Mouse (Mus musculus) frontal cortex, adult 2 months (tissue): ENCODE results near the gene Ythdf1. TPM values are rescaled to one million over a fixed set of nuclear protein-coding genes. Genes with fewer than 3 reads are reported as not detected.
A peak's percentile ranks its signal among the peaks of the same experiment; 100 is the strongest.

Experiments used
- DNase-seq, 2 experiments: peaks; one replicate each; pipeline ENCODE4 v3.0.0; 2022; ENCODE audit warnings: low spot score in 1 of 2; ENCODE audit errors: extremely low spot score in 1 of 2
- polyA plus RNA-seq: library from polyadenylated mRNA; depleted of rRNA; stranded (reverse); fragments of >200 nt; gene quantifications from 2 replicates; pipeline ENCODE4 v1.2.3, GENCODE M21; 2012; rRNA removed

The Ythdf1 gene
- polyA plus RNA-seq: 43.1 and 45.7 TPM in 2 replicates

DNA sequence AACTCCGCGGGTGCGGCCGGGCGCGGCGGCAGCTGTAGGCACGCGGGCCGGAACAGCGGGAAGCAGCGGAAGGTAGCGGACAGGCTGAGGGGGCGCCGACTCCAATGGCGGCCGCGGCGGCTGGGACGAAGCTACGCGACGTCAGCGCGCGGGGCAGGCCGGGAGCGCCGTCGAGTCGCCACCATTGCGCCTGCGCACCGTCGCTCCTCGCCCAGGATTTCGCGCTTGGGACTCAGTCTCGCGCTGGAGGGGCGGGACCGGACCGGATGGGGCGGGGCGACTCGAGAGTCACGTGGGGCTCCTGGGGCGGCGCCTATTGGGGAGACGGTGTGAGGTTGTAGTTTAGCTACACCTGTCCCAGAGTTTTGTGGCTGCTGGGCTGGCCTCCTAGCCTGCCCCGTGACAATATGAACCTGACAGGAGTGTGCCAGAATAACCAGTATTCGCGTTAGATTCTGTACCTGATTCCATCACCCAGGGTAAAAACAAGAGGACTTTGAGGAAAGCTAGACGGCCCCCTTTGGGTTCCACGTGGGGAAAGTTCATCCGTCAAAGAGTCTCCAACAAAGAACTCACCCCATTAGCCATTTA lies at the start of gene Ythdf1:
Ythdf1 (minus strand) TSS at position 140 of the 591 bp plus-strand sequence.
- DNase-seq: peak; percentile 88 to 98

DNA sequence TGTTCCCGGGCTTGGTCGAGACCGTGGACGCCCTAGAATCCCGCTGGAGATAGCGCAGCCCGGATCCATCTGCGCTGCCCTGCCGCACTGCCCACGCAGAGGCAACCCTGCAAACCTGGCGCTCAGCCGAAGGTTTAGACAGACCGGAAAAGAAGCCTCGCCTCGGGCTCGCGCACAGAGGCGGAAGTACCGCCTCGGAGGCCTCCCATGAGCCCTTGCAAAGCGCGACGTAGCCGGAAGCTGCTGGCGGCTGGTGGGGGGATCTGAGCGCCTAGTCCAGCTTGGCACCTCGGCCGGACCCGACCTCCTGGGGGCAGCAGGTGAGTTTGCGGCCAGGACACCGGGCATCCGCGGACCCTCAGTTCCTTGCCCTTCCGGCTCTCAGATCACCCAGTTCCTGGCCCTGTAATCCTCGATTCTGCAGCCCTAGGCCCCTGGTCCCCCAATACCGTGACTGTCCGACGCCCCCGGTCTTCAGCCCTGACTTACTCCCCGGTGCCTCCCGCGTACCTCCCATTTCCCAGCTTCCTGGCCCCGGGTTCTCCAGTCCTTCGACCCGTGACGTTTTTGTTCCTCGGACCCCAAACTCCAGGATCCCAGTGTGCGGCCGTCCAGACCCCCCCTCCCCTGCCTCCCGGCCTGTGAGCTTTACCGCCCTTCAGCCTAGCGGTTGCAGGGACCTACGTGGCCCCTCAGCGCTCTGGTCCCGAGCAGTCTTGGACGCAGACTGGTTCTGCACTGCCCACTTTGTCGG lies 46.4 kb upstream of the Ythdf1 start, which contains the start of gene Arfgap1:
Arfgap1 (plus strand) TSS at position 216 of the 754 bp plus-strand sequence.
- DNase-seq: peak; percentile 87 to 95

DNA sequence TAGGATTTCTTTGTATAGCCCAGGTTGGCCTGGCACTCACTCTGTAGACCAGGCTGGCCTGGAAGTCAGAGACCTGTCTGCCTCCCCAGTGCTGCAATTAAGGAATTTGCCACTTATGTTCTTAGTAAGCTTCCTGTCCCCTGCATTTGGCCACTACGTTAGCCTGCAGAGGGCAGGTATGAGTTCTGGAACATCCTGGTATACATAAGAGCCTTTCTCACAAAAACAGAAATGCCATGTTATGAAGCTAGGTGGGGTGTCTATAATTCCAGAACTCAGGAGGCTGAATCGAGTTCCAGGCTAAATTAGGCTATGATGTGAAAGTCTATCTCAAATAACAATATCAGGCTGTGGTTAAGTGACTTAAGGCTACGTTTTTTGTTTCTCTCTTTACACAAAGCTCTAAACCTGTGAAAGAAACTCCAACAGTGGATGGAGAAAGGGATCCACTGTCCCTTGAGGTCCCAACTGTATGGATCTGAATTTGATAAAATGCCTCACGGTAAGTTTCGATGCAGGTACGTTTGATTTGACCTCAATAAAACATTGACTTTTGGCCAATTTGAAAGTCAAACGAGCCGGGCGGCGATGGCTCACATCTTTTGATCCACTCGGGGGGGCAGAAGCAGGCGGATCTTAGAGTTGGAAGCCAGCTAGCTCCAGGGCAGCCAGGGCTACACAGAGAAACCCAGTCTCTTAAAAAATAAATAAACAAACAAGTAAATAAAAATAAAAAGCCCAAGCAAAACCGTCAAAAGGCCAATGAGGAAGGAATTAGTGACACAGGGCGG lies 45.5 kb upstream of the Ythdf1 start:
- DNase-seq: peak in 1 of 2 experiments; percentile 60

DNA sequence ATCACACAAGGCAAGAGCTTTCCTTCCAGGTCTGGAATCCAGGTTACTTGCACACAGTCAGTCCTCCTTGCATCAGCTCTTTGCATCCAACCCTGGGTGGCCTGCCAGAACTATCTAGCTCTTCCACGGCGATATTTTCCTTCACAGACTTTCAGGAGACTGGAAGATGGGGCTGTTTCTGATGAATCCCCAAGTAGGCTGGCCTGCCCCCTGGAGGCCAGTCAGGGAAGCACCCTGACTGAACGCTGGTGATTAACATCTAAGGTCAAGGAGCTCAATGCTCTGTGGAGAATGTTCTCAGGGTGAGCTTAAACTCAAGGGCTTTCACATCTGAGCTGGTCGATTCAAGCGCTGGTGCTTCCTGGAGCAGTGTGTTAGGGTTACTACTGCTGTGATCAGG lies 43.2 kb upstream of the Ythdf1 start:
- peak; percentile 28 to 89 for DNase-seq

DNA sequence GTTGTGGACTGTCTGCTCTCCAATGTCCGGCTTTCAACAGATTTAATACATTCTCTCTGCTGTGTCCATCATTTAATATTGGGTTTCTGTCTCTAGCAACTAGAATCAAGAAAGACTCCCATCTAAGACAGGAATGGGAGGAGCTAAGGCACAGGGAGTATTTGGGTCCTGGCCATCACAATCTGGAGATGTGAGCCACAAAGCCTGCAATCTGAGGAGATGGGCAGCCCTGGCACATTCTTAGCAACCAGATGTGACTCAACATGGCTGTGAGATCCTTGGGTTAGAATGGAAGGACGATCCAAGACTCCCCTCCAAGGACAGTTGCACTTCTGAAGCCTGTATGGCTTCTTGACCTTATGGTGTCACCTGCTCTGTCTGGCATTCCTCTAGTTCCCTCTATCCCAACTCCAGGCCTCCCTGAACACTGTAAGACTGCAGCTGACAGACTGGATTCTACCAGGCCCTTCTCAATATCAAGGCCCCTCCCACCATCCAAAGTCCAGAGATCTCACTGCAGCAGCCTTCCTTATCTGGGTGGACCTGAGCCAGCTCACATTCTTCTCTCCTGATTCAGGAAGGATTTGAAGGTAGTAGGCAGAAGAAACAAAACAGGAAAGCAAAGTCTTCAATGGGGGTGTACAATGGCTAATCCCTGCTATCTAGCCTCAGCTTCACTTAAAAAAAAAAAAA lies 42.0 kb upstream of the Ythdf1 start:
- no peak for DNase-seq

DNA sequence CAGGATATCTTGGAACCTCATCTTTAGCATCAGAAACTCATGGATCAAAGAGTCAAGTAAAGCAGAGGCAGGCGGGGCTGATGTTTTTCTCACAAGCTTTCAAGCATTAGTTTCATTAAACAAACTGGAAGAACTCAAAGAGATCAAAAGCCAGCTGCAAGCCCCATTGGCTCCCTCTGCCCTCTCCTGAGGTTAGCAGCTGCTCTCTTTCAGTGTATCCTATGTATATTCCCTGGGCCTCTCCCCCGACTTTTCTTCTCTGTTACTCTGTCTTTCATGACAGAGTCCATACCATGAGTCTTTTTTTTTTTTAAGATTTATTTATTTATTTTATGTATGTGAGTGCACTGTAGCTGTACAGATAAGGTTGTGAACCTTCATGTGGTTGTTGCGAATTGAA lies 39.4 kb upstream of the Ythdf1 start:
- DNase-seq: no peak

DNA sequence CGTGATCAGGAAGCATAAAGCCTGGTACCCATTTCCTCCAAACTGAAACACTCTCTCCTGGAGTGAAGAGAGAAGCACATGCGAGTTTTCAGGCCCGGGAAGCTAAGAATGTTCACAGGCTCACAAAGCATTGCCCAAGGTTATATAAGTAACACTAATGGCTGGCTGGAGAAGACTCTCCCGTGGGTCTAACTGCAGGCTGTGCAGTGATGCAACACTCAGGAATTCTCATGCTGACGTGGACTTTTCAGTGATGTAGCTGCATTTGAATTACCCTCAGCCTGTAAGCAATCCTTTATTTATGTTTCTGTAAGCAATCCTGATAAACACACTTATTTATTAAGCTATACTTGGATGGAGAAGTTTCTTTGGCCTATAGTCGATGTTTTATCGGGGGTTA lies 38.9 kb upstream of the Ythdf1 start:
- no peak for DNase-seq

DNA sequence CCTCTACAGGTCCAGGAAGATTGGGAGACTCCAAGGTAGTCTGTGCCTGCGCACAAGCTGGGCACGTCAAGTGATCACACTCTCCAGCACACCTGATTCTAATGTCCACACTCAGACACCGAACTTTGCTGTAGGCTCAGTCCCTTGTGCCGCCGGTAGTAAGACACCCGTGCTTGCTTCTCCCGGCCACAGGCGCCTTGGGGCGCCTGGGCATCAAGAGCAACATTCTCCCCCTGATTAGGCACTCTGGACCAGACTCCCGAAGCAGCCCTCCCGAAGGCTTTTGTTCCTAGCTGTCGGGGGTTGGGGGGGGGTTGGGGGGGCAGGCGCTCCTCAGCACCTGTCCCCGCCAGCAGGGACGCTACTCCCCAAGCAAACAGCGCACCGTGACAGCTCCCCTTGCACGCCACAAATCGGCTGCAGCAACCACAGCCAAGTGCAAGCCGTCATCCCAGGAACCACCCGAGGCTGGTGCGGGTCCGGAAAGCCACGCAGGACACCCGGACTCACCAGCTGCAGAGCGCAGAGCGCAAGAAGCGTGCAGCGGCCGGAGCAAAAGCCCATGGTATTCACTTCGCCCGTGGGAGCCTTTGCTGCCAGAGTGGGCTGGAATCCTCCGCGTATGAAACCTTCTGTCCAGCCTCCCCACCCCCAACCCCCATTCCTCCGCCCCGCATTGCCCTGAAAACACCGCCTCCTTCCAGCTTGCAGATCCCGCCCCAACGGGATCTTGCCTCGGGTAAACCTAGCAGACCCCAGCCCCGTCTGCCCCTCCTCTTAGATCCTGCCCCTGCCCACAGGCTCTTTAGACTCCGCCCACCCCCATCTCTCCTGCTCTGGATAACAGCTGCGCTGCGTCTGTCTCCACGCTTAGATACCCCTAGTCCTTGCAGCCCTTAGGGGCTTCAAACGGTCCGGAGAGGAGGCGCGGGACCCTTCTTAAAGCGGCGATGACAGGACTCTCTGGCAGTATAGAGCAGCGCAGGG lies 33.6 kb upstream of the Ythdf1 start, which contains the start of gene Nkain4:
Nkain4 (minus strand) TSS at position 639 of the 987 bp plus-strand sequence.
- peak in 1 of 2 experiments; percentile 53 for DNase-seq

DNA sequence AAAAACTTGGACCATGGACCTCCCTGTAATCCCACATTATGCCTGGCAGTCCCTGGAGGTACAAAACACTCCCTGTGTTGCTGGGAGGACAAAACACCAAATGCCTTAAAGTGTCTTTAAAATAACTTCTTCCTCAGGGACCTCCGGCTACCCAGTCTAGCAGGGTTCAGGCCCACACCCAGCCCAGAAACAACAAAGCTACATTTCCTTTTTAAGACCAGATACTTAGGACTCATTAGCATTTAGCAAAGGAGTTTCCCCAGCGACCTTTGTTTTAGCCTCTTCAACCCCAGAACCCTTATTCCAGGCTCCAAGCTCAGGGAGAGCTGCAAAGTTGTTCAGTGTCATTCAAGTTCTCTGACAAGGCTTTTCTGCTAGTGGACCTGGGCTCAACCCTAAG lies 32.9 kb upstream of the Ythdf1 start:
- no peak for DNase-seq

DNA sequence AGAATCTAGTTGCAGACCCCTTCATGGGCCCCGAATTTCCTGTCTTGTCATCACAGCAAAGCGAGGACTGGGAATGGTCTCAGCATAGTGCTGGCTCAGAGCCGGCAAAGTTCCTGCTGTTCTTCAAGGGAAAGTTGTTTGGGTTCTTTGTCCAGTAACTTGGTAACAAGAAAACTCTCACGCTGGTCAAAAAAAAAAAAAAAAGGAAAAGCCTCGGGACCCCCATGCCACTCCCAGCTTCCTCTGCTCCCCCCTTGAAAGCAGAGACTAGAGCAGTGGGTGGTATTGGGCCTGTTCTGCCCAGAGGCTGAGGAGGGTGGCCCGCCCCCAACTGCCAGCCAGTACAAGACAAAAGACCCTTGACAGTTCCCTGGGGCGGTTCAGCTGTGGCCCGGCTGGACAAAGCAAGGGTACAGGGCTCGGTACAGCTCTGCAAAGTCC lies 32.0 kb upstream of the Ythdf1 start:
- DNase-seq: no peak

DNA sequence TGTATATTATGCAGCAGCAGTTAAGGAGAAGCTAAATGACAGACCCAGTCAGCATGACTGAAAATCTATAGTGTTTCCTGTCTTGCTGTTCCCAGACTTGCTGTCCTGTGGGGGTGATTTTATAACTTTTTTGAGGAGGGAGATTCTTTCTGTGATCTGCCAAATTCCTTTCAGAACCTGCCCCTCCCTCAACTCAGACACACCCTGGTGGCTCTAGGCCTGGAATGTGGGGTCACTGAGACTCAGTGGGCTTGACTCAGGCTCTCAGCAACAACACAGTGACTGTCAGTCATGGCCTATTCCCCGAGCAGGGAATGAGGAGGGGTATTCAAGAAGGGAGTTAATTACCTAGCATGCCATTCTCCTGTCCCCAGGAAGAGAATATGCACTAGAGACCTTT lies 29.2 kb upstream of the Ythdf1 start:
- DNase-seq: no peak

DNA sequence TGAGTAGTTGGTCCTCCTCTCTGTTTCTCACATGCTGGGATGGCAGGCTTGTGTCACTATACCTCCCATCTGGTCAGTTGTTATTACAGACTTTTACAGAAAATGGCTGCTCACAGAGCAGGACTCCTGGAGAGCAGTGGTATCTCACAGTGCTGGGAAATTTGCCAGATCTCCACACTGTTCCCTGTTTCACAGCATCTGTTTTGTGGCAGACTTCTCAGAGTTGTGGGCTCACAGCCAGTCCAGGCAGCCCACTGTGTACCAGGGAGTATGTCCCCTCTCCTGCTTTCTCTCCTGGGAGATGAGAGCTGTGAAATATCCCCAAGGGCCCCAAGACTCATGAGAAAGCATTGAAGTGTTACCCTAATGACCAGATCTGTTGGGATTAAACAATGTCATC lies 21.1 kb upstream of the Ythdf1 start:
- DNase-seq: peak in 1 of 2 experiments; percentile 24

DNA sequence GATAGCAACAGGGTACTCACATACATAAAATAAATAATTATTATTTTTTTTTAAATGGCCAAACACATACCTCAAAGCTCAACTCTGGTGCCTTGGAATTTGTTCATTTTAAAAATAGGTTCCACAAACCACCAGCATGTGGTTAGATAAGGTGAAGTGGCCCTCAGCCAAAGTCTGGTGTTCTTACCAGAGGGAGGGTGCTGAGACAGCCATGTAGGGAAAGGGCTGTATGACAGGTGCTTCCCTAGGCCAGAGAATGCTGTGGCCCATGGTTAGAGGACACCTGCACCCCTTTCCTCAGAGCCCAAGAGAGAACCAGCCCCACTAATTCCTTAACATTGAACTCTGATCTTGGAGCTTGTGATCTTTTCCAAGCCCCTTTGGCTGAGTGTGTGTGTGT lies 19.4 kb upstream of the Ythdf1 start:
- DNase-seq: no peak

DNA sequence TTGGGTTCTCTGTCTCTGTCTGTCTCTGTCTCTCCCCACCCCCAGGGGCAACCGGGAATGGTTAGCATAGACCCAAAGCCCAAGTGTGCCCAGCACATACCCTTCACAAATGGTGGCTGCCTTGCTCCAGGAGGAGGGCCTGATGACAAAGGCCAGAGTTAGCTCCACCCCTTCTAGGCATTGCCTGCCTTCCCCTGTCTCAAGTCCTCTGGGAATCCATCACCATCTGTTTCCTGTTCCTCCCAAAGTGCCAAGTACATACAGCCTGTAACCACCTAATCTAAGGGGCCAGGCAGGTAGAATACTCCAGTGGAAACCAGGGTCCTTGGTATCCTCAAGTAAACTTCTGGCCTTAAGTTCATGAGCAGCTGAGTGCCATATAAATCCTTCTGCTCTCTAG lies 11.7 kb upstream of the Ythdf1 start:
- DNase-seq: no peak

DNA sequence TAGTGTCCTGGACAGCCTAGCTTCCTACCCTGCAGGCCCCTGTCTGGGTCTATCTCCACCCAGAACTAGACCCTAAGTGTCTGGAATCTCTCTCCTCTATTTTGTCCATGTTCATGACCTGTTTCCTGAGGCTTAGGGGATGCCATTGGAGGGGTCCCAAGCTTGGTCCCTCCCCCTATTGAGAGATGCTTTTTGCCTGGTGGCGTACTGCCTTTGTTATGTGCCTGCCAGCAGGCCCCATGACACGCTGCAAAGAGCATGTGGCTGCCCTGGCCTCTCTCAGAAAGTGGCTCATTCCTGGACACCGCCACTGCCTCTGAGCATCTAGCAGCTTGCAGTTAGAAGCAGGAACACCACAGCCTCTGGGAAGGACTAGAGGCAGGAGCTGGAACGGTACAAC lies 8.0 kb upstream of the Ythdf1 start, which contains the start of gene Birc7:
Birc7 (plus strand) TSS at position 301 of the 400 bp plus-strand sequence.
- no peak for DNase-seq

DNA sequence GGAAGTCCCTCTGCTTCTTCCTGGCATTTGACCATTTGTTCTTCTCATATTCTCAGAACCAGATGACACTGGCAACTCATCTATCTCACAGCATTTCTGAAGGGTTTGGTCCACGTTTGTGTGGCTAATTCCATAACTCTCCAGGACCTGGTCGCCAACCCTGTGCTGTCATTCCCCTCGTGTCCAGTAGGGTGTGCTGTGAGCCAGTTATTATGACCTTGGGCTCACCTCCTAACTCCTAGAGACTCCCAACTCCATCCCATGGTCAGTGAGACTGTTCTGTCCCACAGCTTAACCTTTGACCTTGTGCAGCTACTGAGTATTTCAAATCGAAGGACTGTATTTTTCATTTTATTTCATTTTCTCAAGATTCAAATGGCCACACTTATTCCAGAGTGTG lies 4.4 kb upstream of the Ythdf1 start:
- peak in 1 of 2 experiments; percentile 90 for DNase-seq

DNA sequence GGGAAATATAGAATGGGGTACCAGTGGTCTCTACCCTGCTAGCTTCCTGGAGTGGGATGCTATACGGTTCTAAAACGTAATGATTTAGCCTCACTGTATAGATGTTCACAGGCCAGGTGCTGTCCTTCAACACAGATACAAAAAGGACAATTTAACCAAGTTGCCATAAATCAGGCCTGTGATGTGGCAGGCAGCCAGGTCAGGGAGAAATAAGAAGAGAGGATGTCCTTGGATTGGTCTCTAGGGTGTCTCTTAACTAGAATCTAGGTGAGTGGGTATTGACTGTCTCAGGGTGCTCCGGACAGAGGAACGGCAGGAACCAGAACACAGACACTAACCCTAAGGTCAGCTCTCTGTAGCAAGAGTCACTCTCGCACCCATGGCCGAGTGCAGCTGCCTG lies 2.0 kb upstream of the Ythdf1 start:
- DNase-seq: no peak

DNA sequence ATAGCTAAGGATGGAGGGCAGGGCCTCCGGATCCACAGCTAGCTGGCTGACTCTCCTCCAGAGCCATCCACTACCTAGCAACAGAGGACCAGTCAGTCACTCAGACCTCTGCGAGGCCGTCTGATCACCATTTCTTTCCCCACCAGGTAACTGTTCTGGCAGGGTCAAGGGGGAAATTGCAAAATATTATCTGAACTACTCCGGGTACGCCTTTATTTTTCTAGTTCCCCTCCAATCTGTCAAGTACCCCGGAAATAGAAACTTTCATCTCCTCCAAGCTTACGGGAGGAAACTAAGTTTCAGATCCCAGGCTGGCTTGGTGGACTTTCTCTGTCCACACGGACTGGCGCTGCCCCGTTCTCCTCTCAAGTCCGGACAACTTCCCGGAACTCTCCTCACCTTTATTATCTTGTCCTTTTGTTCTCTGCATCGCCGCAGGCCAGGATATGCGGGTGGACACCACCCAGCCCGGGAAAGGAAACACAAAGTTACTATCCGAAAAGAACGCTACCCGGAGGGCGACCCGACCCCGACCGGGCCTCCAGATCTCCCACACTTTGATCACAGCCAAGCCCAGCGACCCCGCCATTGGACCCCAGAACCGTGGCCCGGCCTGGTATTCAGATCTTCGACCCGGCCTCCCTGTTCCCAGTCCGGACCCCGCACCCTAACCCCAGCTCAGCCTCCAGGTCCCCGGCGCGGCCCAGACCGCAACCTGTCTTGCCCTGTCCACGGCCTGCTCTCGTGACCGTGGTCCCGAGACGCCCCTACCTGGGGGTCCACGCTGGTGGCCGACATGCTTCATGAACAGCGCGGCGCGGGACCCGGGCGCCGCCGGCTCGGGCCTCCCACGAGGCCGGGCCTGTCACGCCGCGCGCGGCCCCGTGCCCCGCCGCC lies 588 bp downstream of the Ythdf1 start:
- DNase-seq: no peak
